Mouse (Mus musculus) embryo, embryonic 10 days (tissue): ENCODE measurements around the gene Serpinb8.

Source experiments
- DNase-seq: peaks from one replicate; pipeline ENCODE4 v3.0.0-alpha.2; 2015; ENCODE audit warnings: low spot score

Gene Serpinb8

DNA sequence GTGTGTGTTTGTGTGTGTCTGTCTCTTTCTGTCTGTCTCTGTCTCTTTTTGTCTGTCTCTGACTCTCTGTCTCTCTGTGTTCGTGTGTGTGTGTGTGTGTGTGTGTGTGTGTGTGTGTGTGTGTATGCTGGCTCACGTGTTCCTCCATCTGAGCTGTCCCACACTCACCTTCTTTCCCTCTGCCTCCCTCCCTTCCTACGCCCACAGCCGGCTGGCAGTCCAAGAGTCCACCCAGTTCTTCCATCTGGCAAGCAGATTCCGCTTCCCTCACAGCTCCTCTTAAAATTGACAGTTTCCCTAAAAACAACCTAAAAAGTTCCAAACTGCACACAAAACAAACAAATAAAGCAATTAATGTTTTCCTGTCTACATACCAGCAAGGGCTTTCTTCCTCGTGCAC lies 55.3 kb downstream of the Serpinb8 start:
- no peak for DNase-seq

DNA sequence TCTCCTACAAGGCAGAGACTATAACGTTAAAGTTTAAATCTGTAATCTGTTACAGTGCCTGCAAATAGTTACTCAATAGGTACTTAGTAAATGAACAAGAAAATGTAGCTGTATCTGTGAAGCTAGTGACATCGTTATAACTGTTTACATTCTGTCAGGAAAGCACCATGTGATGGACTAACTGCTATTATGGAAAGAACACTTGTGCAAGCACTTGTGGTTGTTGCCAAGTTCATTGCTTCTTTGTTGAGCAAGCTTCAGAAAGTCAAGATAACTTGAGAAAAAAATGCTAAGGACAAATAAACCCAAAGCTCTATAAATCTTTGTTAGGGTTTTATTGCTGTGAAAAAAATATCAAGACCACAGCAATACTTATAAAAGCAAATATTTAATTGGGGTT lies 67.9 kb downstream of the Serpinb8 start:
- DNase-seq: no peak
